Comparison of ENCODE assay signal across 24 mouse cellular contexts in the genomic region with DNA sequence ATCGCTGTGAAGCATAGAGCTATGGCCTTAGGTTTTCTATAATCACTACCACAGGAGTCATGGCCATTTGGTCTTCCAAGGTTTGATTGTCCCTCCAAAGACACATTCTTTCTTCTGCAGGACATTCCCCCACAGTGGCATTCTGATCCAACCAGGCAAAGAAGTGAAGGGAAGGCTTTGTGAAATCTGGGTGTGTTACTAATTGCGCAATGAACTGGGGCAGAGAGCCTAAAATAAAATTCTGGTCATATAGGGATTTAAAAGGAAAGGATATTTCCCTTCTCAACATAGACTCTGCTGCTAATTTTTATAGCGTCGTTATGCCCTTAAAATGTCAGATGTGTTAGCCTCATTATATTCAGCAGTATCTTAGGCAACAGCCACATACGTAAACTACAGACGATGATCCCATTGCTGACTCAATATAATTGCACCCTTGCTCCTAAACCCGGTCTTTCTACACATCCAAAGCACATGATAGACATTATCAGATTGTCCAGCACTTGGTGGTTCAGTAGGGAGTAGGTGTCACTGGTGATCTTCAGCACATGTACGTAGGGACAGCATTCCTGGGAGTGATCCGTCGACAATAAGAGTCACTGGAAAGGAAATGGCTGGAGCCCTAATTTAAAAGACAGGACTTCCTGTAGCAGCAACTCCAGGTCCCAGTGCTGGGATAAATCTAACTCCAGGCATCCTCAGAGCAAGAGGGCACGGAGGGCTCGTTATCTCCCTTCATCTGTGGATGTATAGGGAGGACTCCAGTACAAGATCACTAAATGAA.
DNase-seq lines count a peak whose midpoint lies in the region; ATAC-seq and TF ChIP-seq lines count a peak whose summit lies in the region.
"Had no signal": no experiment of that assay in that cellular context is flagged by ENCODE, and none has a peak within 500 bp of the region (broad histone marks: within the 10 kb centered on the region; RNA-seq: fewer than 3 reads in every experiment).

No protein-coding gene starts in this region.

- intact Hi-C loops in heart, adult 2 months (cut with DNase I): no loop called here
- intact Hi-C loops in heart, postnatal 25 days (cut with DNase I): no loop called here

- 44% methylated on average over 12 of the region's 12 CpGs for WGBS in heart, adult 2 months

- H3K4me1 ChIP-seq in heart, adult 2 months (ENCODE audit: control insufficient read depth, insufficient read depth, low read length): peaks cover 9% of the 10 kb centered on the region
- H3K4me1 ChIP-seq: embryonic facial prominence, embryonic 15.5 days; forebrain, embryonic 13.5 days; hindbrain, embryonic 13.5 days; liver, embryonic 13.5 days; stomach, embryonic 15.5 days had no signal

- peak; percentile 45 for ATAC-seq in megakaryocyte, adult 5-6 weeks (ENCODE audit: poor library complexity, severe bottlenecking)
- ATAC-seq: forebrain, embryonic 13.5 days; inflammation-experienced regulatory T-cells, adult 6 months; Patski had no signal

- TF ChIP-seq CTCF in heart, adult 2 months (IDR thresholded peaks at IDR 0.05): no peak

- TF ChIP-seq EP300 in heart, adult 2 months (IDR thresholded peaks at IDR 0.05; ENCODE audit: insufficient read depth, low read depth, low read length): peak; percentile 67; the same call in 1 of the 2 replicates

- no peak for TF ChIP-seq POLR2A in heart, adult 2 months (IDR thresholded peaks at IDR 0.05; ENCODE audit: insufficient read depth, low read depth, low read length)

- no peak overlapping the region for H3K4me3 ChIP-seq in heart, adult 2 months
- H3K4me3 ChIP-seq: embryonic facial prominence, embryonic 15.5 days; forebrain, embryonic 13.5 days; hindbrain, embryonic 13.5 days; layer of hippocampus, adult 2 months; limb, embryonic 13.5 days; liver, embryonic 13.5 days; stomach, embryonic 15.5 days had no signal

- DNase-seq in heart, adult 2 months: peak in 1 of 2 experiments; percentile 20
- DNase-seq in heart, postnatal 25 days (ENCODE audit: low spot score): no peak
- peak; percentile 33 for DNase-seq in kidney, postnatal 14 days
- DNase-seq in kidney, adult 9 months: no peak
- peak; percentile 46 for DNase-seq in NIH3T3 (ENCODE audit: low read depth)
- no peak for DNase-seq in thymus, postnatal 25 days
- DNase-seq: cerebellum, adult 2 months; cerebellum, postnatal 36 days; gastrocnemius, postnatal 36 days; kidney, adult 8-10 months; layer of hippocampus, postnatal 36 days; liver, embryonic 13.5 days; lung, postnatal 36 days; retina, postnatal 1 day; thymus, adult 18-20 months had no signal

- peak overlapping the region; percentile 8; the same call in 1 of the 2 replicates for H3K27ac ChIP-seq in heart, adult 2 months
- H3K27ac ChIP-seq: embryonic facial prominence, embryonic 15.5 days; forebrain, embryonic 13.5 days; hindbrain, embryonic 13.5 days; layer of hippocampus, adult 2 months; limb, embryonic 13.5 days; liver, embryonic 13.5 days; stomach, embryonic 15.5 days had no signal

- H3K27me3 ChIP-seq in heart, adult 2 months (ENCODE audit: control insufficient read depth, insufficient read depth, low read length): no peaks in the 10 kb centered on the region
- H3K27me3 ChIP-seq: embryonic facial prominence, embryonic 15.5 days; forebrain, embryonic 13.5 days; hindbrain, embryonic 13.5 days; limb, embryonic 13.5 days; liver, embryonic 13.5 days; Patski; stomach, embryonic 15.5 days had no signal

- peaks cover 3% of the 10 kb centered on the region for H3K36me3 ChIP-seq in heart, adult 2 months (ENCODE audit: control insufficient read depth, insufficient read depth, low read length)
- H3K36me3 ChIP-seq: embryonic facial prominence, embryonic 15.5 days; hindbrain, embryonic 13.5 days; limb, embryonic 13.5 days; liver, embryonic 13.5 days; stomach, embryonic 15.5 days had no signal

- H3K9ac ChIP-seq in heart, adult 2 months (ENCODE audit: low read depth, low read length): no peak overlapping the region
- H3K9ac ChIP-seq: embryonic facial prominence, embryonic 15.5 days; forebrain, embryonic 13.5 days; hindbrain, embryonic 13.5 days; limb, embryonic 13.5 days; liver, embryonic 13.5 days; stomach, embryonic 15.5 days had no signal

- H3K79me2 ChIP-seq in heart, adult 2 months (replicated peaks; ENCODE audit: control insufficient read depth, insufficient read depth, low read length): no peaks in the 10 kb centered on the region

Comparison
In these comparisons a context has a peak if more than half of its experiments do, and no peak if none do; other contexts are left out.
1. DNase-seq: peak in kidney, postnatal 14 days (single experiment) and NIH3T3 (single experiment); none in heart, postnatal 25 days (single experiment), kidney, adult 9 months (single experiment) and thymus, postnatal 25 days (single experiment).